Mouse (Mus musculus) mouse trophoblast stem cell (cell line): Measurements from ENCODE around the gene Cox6a1.

ENCODE experiments used
- in situ Hi-C, 2 experiments: fragments of 300-500 bp; cut with MseI, MboI; formaldehyde crosslinking; loops; 2 replicates in 1 of 2; 3 replicates in 1 of 2; pipeline ENCODE4 v1.15.1; 2025

Gene Cox6a1

DNA sequence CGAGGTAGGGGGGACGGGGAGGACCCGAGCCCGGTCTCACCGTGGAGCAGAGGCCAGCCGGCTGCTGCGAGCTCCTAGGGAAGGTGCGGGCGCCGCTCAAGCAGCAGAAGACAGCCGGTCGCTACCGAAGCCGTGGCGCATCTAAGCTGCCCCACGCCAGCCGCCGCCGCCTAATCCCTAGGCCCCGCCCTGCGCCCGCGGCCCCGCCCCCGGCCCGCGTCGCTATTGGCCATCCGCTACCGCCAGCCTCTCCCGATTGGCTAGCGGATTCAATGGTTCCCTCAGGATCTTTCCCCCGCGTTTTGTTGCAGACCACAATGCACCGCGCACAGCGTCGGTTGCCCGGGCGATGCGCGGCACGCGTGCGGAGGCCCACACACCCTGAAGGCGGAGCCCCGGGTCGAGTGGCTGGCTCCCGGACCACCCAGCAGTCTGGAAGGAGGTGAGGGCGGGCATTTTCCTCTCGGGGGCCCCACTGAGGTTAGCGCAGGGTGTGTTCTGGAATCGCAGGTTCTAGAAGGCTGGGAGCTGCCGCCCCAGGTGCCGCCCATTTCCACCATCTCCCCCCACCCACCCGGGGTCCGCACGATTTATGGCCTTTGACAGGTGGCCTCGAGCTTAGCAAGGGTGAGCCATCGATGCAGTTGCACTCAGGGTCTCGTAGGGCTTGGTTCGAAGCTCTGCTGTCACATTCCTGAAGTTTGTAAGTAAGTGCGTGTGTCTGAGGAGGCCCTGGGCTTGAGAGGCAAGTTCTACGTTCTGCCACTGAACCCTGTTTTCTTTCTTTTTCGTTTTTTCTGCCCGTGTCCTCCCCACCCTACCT, 47.8 kb downstream of the Cox6a1 start, which contains the start of gene Dynll1:
Gene Dynll1 (minus strand): TSS at position 208 of the 823 bp plus-strand sequence.
- in situ Hi-C loops, result no loop called here

DNA sequence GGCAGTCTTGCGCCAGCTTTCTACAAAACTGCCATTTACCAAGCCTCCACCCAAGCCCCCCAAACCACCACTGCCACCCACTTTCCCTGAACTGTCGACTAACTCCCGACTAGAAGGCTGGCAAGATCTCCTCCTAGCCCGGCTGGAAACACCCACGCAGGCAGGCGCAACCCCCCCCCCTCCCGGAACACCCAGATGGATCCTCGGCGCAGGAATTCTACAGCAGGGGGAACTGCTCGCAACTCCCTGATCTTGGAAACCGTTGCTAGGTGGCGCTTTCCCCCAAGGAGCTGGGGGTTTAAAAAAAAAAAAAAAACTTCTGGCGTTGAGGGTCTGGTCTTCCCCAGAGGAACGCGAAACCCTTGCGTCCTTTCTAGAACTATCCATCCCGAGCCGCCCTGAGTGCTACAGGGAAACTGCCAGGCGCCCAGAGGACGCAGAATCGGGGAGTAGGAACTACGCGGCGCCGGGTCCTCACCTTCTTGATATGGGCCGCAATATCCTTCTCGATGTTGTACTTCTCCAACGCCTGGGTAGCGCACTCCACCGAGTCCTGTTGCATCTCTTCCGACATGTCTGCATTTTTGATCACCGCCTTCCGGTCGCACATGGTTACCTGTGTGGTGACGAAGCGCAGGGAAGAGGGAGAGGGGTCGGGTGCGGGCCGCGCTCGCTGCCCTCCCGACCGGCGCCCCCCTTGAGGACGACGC, 48.6 kb downstream of the Cox6a1 start:
- in situ Hi-C loops, result no loop called here

DNA sequence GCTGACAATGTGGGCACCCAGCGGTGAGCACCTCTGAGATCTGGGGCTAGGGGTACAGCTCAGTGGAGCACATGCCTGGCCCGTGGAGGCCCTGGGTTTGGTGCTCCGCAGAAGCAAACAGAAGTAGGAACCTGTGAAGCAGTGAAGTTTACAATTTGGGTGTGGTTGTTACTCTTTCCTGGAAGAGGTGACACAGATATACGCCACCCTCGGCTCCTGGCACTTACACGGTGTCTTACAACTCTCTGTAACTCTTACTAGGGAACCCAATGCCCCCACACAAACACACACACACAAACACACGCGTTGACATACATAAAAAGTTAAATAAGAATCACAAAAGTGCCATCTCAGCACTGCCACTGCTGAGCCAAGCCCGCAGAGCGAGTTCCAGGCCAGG, 52.4 kb downstream of the Cox6a1 start:
- in situ Hi-C loops, result no loop called here
